Mouse (Mus musculus) mouse embryonic stem cell (cell line): ENCODE measurements around the gene Exoc4.

ENCODE experiments used
- in situ Hi-C, 2 experiments: fragments of 300-500 bp; cut with MboI; formaldehyde crosslinking; loops; 1 replicate in 1 of 2; 3 replicates in 1 of 2; pipeline ENCODE4 v1.14.3; 2019 to 2020; ENCODE audit warnings: low sequenced_read_pairs in 2 of 2, low pct_unique_long_range_greater_than_20kb in 1 of 2, mixed read lengths in 1 of 2; ENCODE audit not compliant: unreplicated experiment in 1 of 2

The Exoc4 gene

GRCm38 (mm10) chr6:33248894-33249758, at the start of gene Exoc4:
Exoc4 (plus strand) TSS chr6:33249085.
- in situ Hi-C loops, result no loop called here

- in situ Hi-C loops, result no loop called here
These were observed 30.1 kb upstream of the Exoc4 start for GRCm38 (mm10) chr6:33218780-33219179.

GRCm38 (mm10) chr6:33226700-33227099, 22.2 kb upstream of the Exoc4 start:
- in situ Hi-C loops, result no loop called here

DNA sequence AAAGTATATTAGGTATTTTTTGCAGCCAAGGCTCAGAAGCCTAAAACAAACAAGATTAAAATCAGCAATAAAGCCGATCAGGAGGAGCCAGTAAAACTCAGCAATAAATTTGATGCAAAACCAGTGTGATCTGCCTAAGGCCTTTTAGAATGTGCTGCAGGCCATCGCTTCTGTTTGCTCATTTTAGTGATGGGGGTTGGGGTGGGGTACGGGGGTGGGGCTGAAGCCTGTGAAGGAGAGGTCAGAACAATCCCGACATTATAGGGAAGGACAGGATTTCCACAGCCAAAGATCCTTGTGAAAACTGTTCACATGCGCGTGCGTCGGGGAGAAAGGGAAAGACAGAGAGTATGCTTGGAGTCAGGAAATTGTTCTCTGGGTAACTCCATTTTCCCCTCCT, 21.5 kb upstream of the Exoc4 start:
- in situ Hi-C loops, result no loop called here

GRCm38 (mm10) chr6:33241250-33241649, 7.6 kb upstream of the Exoc4 start:
- in situ Hi-C loops, result no loop called here

DNA sequence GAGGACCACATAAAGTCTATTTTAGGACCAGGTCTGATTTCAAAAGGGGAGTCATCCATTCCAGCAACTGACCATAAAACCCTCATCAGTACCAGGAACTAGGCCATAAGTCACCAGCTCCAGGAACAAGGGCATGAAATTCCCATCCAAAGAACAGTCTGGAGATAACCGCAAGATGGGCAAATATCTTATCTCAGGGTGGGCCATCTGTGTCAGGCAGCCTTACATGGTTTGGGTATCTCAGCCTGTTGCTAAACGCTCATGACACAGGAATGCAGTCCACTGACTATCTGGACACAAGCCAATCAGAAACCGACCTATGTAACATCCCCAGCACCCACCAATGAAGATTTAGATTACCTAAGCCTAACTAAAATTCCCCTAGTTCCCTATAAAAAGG, 4.3 kb upstream of the Exoc4 start:
- in situ Hi-C loops, result no loop called here

DNA sequence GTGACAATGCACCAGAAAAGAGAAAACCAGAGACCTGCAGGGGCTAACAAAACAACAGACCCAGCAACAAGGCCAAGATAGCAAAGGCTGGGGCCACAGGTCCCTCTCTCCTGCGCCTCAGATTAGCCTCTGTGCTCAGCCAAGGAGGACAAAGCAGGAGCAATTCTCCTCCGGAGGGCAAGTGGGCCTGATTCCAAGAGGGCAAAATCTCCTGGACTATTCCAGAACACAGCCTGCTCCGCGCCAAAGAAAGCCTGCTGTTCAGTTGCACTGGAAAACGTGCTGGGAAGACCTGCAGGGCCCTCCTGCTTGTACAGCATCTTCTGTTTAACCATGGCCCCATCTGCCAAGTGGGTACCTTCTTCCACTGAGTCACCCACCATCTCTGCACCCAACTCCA, 1.7 kb upstream of the Exoc4 start:
- in situ Hi-C loops, result no loop called here

GRCm38 (mm10) chr6:33247576-33248355, 1.1 kb upstream of the Exoc4 start:
- in situ Hi-C loops, result no loop called here

GRCm38 (mm10) chr6:33256638-33257037, 7.8 kb downstream of the Exoc4 start:
- in situ Hi-C loops, result no loop called here

DNA sequence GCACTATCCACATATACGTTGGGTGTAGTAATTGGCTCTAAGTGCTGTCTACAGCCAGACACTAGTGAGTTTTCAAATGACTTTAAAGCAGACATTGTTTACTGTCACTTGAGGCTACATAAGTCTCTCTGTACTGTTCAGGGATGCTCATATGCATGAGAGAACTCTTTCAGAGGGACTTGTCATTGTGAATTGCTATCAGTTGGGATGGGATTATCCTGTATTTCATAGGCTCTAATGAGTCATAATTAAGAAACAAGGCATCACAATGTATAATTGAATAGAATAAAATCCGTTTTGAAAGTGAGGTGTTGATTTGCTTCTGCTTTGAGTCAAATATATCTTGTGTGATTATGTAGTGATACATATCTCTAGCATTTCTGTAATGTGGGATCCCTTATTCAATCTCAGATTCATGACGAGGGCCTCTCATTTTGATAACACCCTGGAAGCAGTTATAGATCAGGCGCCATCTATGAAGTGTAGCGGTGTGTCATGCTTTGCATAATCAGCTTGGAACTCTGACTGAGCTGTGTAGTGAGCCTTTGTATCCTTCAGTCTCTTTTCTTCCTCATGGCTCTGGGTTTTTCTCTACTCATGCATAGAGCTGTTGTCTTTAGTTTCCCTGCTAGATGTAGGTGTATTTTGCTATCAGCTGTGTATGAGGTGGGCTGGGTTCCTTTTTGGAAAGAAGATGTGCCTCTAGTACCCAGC, 8.3 kb downstream of the Exoc4 start:
- in situ Hi-C loops, result no loop called here

- in situ Hi-C loops, result no loop called here
These were observed 11.0 kb downstream of the Exoc4 start for GRCm38 (mm10) chr6:33259926-33260325.

DNA sequence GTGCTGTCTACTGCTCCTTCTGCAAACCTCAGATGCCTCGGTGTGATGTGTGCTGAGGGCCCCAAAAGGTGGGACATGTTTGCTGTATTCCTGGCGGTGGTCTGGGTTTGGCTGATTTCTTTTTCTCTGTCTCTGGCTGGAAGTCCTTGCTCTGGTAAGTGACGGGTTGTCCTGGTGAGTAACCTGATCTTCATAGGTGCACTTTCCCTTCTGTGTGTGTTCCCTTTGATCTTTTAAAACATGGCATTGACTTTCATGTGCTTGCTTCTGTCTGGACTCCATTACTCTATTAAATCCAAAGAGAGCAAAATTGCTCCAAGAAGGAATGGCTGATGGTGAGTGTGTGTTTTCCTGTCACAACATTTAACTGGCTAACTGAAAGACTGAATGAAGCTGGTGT, 12.7 kb downstream of the Exoc4 start:
- in situ Hi-C loops, result no loop called here

GRCm38 (mm10) chr6:33263950-33264349, 15.1 kb downstream of the Exoc4 start:
- in situ Hi-C loops, result no loop called here

GRCm38 (mm10) chr6:33264388-33264787, 15.5 kb downstream of the Exoc4 start:
- in situ Hi-C loops, result no loop called here

DNA sequence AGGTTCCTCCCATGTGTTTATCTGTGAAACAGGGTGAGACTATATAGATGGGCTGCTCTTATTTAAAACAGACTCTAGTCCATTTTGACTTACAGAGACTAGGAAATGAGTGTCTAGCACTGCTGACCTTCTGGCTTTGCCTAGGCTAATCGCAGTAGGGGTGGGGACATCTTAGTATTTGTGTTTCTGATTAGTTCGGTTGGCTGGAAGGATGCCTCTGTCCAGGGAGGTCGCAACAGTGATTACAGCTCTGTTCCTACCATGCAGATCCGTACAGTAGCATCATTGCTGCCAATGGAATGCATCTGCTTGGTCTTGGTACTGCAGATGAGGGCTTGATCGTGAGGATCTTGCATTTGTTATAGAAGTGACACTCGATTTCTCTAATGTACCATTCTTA, 18.7 kb downstream of the Exoc4 start:
- in situ Hi-C loops, result no loop called here

GRCm38 (mm10) chr6:33283523-33283922, 34.6 kb downstream of the Exoc4 start:
- in situ Hi-C loops, result no loop called here

DNA sequence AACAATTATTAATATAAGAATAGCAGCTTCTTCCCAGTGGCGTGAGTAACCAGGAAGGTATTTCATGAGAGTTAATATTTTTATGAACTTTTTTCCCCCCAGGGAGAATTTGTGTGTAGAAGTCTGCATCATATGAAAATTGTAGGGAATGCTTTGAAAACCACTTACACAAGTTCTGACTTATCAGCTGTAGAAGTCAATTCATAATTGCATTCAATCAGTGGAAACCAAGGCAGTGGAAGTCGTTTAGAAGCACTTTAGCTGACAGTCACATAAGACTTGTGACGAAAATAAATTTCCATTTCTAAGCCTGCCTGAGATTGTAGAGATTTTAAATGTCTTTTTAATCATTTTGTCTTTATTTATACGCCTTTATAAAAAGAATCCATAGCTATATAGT, 35.1 kb downstream of the Exoc4 start:
- in situ Hi-C loops, result no loop called here

DNA sequence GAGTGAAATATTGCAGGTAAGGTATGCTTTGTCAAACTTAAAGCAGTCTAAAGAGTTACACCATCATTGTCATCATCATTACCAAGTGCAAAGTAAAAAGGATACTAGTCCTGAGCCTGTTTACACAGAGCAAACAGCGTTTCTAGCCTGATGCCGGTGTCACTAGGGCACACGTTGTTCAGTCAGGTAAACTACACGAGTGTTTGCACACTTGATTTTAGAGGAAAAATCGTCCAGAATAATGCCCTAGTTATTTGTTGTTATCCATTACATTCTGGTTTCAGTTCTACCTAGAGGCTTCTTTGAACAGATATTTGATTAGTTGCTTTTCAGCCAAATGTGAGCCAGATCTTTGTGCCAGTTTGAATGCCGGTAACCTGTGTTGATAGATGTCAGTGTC, 37.5 kb downstream of the Exoc4 start:
- in situ Hi-C loops, result no loop called here

GRCm38 (mm10) chr6:33294626-33295025, 45.7 kb downstream of the Exoc4 start:
- in situ Hi-C loops, result no loop called here
